Mouse (Mus musculus): Measurements from ENCODE around the gene Egfem1. TPM values are rescaled to one million over a fixed set of nuclear protein-coding genes. Genes with fewer than 3 reads are reported as not detected.

Gene Egfem1
- polyA plus RNA-seq, 1 experiment from 2014 or later = 7.7 TPM

DNA sequence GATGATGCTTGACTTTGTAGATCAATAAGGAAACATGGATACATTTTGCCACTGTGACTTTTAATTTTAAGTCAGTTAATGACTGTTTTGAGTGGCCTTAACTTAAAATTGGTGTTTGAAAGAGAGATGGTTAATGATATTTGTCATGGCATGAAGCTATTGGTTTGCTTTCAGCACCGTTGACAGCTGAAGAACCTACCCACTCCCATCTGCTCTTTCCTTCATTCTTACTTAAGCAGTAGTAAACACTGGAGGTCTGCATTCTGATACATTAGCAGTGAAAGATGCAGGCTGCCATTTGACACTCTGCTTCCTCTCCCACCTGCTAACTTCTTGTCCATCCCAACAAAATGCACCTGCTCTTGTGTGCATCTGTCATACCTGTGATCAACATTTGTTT, 537.8 kb downstream of the Egfem1 start:
- no peak overlapping the region for H3K9ac ChIP-seq (replicated peaks; ENCODE audit: low read length)
- no peak overlapping the region for H3K27ac ChIP-seq (replicated peaks; ENCODE audit: low read depth, low read length)
- ATAC-seq (ENCODE audit: low FRiP score, low TSS enrichment) (no peak), DNase-seq (no peak)
- no peaks in the 10 kb centered on the region for H3K4me1 ChIP-seq (ENCODE audit: control insufficient read depth, insufficient read depth, low read length)
- no peak overlapping the region for H3K4me2 ChIP-seq (ENCODE audit: low read length)
- H3K4me3 ChIP-seq (replicated peaks; ENCODE audit: low read depth, low read length) = no peak overlapping the region
- H3K36me3 ChIP-seq (ENCODE audit: control insufficient read depth, insufficient read depth, low read length) = no peaks in the 10 kb centered on the region
- no peaks in the 10 kb centered on the region for H3K9me3 ChIP-seq (ENCODE audit: control insufficient read depth, low read length)
- 91% methylated on average over 1 of the region's 1 CpGs for WGBS
- no peaks in the 10 kb centered on the region for H3K27me3 ChIP-seq (ENCODE audit: control insufficient read depth, insufficient read depth, low read length)

- Histone ChIP-seq H3K4me1 (ENCODE audit: control insufficient read depth, insufficient read depth, low read length) (no peaks in the 10 kb centered on the region), H3K4me2 (ENCODE audit: low read length) (no peak overlapping the region), H3K36me3 (ENCODE audit: control insufficient read depth, insufficient read depth, low read length) (no peaks in the 10 kb centered on the region), H3K27me3 (ENCODE audit: control insufficient read depth, insufficient read depth, low read length) (no peaks in the 10 kb centered on the region), H3K9ac (replicated peaks; ENCODE audit: low read length) (no peak overlapping the region), H3K4me3 (replicated peaks; ENCODE audit: low read depth, low read length) (no peak overlapping the region), H3K9me3 (ENCODE audit: control insufficient read depth, low read length) (no peaks in the 10 kb centered on the region), H3K27ac (replicated peaks; ENCODE audit: low read depth, low read length) (no peak overlapping the region)
- DNase-seq = no peak
- 66% methylated on average over 2 of the region's 2 CpGs for WGBS
- ATAC-seq (ENCODE audit: low FRiP score, low TSS enrichment) = no peak
Observed at GRCm38 (mm10) chr3:29639819-29640218, 558.0 kb downstream of the Egfem1 start.

- no peak overlapping the region for H3K27ac ChIP-seq (replicated peaks; ENCODE audit: low read depth, low read length)
- DNase-seq = no peak
- WGBS = 90% methylated on average over 2 of the region's 2 CpGs
- no peaks in the 10 kb centered on the region for H3K36me3 ChIP-seq (ENCODE audit: control insufficient read depth, insufficient read depth, low read length)
- no peaks in the 10 kb centered on the region for H3K9me3 ChIP-seq (ENCODE audit: control insufficient read depth, low read length)
- no peaks in the 10 kb centered on the region for H3K4me1 ChIP-seq (ENCODE audit: control insufficient read depth, insufficient read depth, low read length)
- no peak overlapping the region for H3K9ac ChIP-seq (replicated peaks; ENCODE audit: low read length)
- no peak for ATAC-seq (ENCODE audit: low FRiP score, low TSS enrichment)
- no peak overlapping the region for H3K4me3 ChIP-seq (replicated peaks; ENCODE audit: low read depth, low read length)
- no peak overlapping the region for H3K4me2 ChIP-seq (ENCODE audit: low read length)
- H3K27me3 ChIP-seq (ENCODE audit: control insufficient read depth, insufficient read depth, low read length) = no peaks in the 10 kb centered on the region
Observed at GRCm38 (mm10) chr3:29666796-29667195, 585.0 kb downstream of the Egfem1 start.

GRCm38 (mm10) chr3:29689367-29690285, 607.8 kb downstream of the Egfem1 start:
- H3K27me3 ChIP-seq (ENCODE audit: control insufficient read depth, insufficient read depth, low read length) = no peaks in the 10 kb centered on the region
- no peaks in the 10 kb centered on the region for H3K9me3 ChIP-seq (ENCODE audit: control insufficient read depth, low read length)
- no peak overlapping the region for H3K4me2 ChIP-seq (ENCODE audit: low read length)
- DNase-seq (peak; percentile 72), ATAC-seq (ENCODE audit: low FRiP score, low TSS enrichment) (no peak)
- no peak overlapping the region; the same call in 1 of the 2 replicates for H3K27ac ChIP-seq (replicated peaks; ENCODE audit: low read depth, low read length)
- 35% methylated on average over 8 of the region's 8 CpGs for WGBS
- H3K4me1 ChIP-seq (ENCODE audit: control insufficient read depth, insufficient read depth, low read length) = peaks cover 9% of the 10 kb centered on the region
- no peaks in the 10 kb centered on the region for H3K36me3 ChIP-seq (ENCODE audit: control insufficient read depth, insufficient read depth, low read length)
- H3K4me3 ChIP-seq (replicated peaks; ENCODE audit: low read depth, low read length) = no peak overlapping the region
- H3K9ac ChIP-seq (replicated peaks; ENCODE audit: low read length) = no peak overlapping the region

DNA sequence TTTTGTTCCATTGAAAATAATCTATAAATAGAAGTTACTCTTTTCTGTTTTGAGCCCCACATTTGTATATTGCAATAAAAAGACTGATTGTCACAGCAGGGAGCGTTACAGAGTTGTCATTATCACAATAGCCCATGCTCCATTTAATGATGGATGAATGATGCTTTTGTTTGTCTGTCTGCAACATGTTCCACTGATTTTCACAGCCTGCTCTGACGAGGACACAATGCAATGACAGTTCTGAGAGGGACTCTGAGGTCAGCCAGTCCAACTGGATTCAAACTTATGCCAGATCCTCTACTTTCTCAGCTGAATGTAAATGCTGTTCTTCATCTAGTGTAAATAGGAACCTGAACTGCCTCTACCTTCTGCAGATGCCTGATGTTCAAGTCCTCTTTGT, 619.3 kb downstream of the Egfem1 start:
- Histone ChIP-seq H3K9me3 (ENCODE audit: control insufficient read depth, low read length) (no peaks in the 10 kb centered on the region), H3K36me3 (ENCODE audit: control insufficient read depth, insufficient read depth, low read length) (no peaks in the 10 kb centered on the region), H3K4me2 (ENCODE audit: low read length) (no peak overlapping the region), H3K9ac (replicated peaks; ENCODE audit: low read length) (no peak overlapping the region), H3K27me3 (ENCODE audit: control insufficient read depth, insufficient read depth, low read length) (no peaks in the 10 kb centered on the region), H3K4me3 (replicated peaks; ENCODE audit: low read depth, low read length) (no peak overlapping the region), H3K4me1 (ENCODE audit: control insufficient read depth, insufficient read depth, low read length) (no peaks in the 10 kb centered on the region), H3K27ac (replicated peaks; ENCODE audit: low read depth, low read length) (no peak overlapping the region)
- DNase-seq (peak; percentile 51), ATAC-seq (ENCODE audit: low FRiP score, low TSS enrichment) (peak; percentile 63; the same call in 1 of the 2 replicates)
- 5% methylated on average over 2 of the region's 2 CpGs for WGBS

- WGBS = 96% methylated on average over 2 of the region's 2 CpGs
- Histone ChIP-seq H3K36me3 (ENCODE audit: control insufficient read depth, insufficient read depth, low read length) (no peaks in the 10 kb centered on the region), H3K27me3 (ENCODE audit: control insufficient read depth, insufficient read depth, low read length) (no peaks in the 10 kb centered on the region), H3K27ac (replicated peaks; ENCODE audit: low read depth, low read length) (no peak overlapping the region), H3K9ac (replicated peaks; ENCODE audit: low read length) (no peak overlapping the region), H3K4me1 (ENCODE audit: control insufficient read depth, insufficient read depth, low read length) (no peaks in the 10 kb centered on the region), H3K9me3 (ENCODE audit: control insufficient read depth, low read length) (no peaks in the 10 kb centered on the region), H3K4me2 (ENCODE audit: low read length) (no peak overlapping the region), H3K4me3 (replicated peaks; ENCODE audit: low read depth, low read length) (no peak overlapping the region)
- ATAC-seq (ENCODE audit: low FRiP score, low TSS enrichment) (no peak), DNase-seq (no peak)
Observed at GRCm38 (mm10) chr3:29706816-29707215, 625.0 kb downstream of the Egfem1 start.

DNA sequence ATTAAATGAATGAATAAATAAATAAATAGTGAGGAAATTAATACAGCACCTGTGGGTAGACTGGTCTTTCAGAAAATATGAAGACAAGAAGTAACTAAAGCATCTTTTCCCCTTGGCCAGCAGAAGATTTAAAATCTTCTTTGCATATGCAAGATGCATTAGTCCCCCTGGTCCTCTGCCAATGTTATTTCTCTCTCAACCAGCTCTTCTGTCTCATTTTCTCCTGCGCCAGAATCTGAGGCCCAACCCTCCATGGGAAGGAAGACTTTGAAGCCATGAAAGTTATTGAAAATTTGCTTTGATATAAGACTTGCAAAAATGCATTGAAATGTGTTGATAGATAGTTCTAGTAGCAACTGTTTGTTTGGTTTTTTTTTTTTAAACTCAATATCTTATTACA, 625.6 kb downstream of the Egfem1 start:
- Histone ChIP-seq H3K27ac (replicated peaks; ENCODE audit: low read depth, low read length) (no peak overlapping the region), H3K36me3 (ENCODE audit: control insufficient read depth, insufficient read depth, low read length) (no peaks in the 10 kb centered on the region), H3K27me3 (ENCODE audit: control insufficient read depth, insufficient read depth, low read length) (no peaks in the 10 kb centered on the region), H3K4me2 (ENCODE audit: low read length) (no peak overlapping the region), H3K4me1 (ENCODE audit: control insufficient read depth, insufficient read depth, low read length) (no peaks in the 10 kb centered on the region), H3K9me3 (ENCODE audit: control insufficient read depth, low read length) (no peaks in the 10 kb centered on the region), H3K9ac (replicated peaks; ENCODE audit: low read length) (no peak overlapping the region), H3K4me3 (replicated peaks; ENCODE audit: low read depth, low read length) (no peak overlapping the region)
- ATAC-seq (ENCODE audit: low FRiP score, low TSS enrichment) (no peak), DNase-seq (no peak)
- WGBS = 93% methylated on average over 1 of the region's 1 CpGs

DNA sequence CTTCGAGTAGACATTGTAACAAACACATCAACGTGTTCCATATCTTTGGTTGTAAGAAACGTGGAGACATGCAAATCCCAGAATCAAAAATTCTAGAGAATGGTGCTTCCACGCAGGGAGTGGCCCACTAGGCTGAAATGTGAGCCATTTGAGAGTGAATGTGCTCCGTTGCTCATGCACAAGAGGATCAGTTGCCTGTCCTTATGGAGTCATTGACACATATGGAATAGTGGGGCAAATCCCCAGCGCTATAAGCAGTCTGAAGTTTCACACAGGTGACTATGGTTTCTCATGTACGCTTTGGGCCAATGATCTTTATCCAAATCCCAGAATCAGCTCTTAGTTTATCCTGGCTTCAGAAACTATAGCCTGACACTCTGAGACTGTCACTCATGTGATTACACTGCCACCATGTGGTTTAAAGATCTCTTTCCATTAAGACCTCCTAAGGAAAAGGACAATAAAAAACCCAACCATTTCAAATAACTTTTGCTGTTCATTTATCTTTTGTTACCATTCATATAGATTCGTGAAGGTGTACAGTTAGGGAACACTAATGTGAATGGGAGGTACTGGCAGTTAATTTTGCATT, 644.6 kb downstream of the Egfem1 start:
- WGBS = 55% methylated on average over 8 of the region's 8 CpGs
- ATAC-seq (ENCODE audit: low FRiP score, low TSS enrichment) = peak; percentile 77
- H3K27ac ChIP-seq (replicated peaks; ENCODE audit: low read depth, low read length) = no peak overlapping the region

More for the DNA sequence above, 644.6 kb downstream of the Egfem1 start:
- Histone ChIP-seq H3K36me3 (ENCODE audit: control insufficient read depth, insufficient read depth, low read length) (no peaks in the 10 kb centered on the region), H3K4me1 (ENCODE audit: control insufficient read depth, insufficient read depth, low read length) (no peaks in the 10 kb centered on the region), H3K9me3 (ENCODE audit: control insufficient read depth, low read length) (no peaks in the 10 kb centered on the region), H3K9ac (replicated peaks; ENCODE audit: low read length) (no peak overlapping the region), H3K4me3 (replicated peaks; ENCODE audit: low read depth, low read length) (no peak overlapping the region), H3K27me3 (ENCODE audit: control insufficient read depth, insufficient read depth, low read length) (no peaks in the 10 kb centered on the region), H3K4me2 (ENCODE audit: low read length) (no peak overlapping the region)
- peak; percentile 91 for DNase-seq
